Comparison of ENCODE assay signal across 26 mouse cellular contexts in genomic region chr3:38443875-38444274, GRCm38 (mm10). TPM values are rescaled to one million over a fixed set of nuclear protein-coding genes. Genes with fewer than 3 reads are reported as not detected.
DNase-seq lines count a peak whose midpoint lies in the region; ATAC-seq and TF ChIP-seq lines count a peak whose summit lies in the region.
"Had no signal": no experiment of that assay in that cellular context is flagged by ENCODE, and none has a peak within 500 bp of the region (broad histone marks: within the 10 kb centered on the region; RNA-seq: fewer than 3 reads in every experiment).

No protein-coding gene starts in this region.

- ATAC-seq in forebrain, embryonic 13.5 days, result peak; percentile 57; the same call in 1 of the 2 replicates
- no peak for ATAC-seq in forebrain, embryonic 11.5 days (replicated peaks; ENCODE audit: low FRiP score)
- 0 out of 2 replicates have a peak, but pooled peaks have one; percentile 54 for ATAC-seq in hindbrain, embryonic 15.5 days (ENCODE audit: low FRiP score, low read depth)
- ATAC-seq in hindbrain, embryonic 14.5 days (ENCODE audit: low FRiP score), result no peak
- ATAC-seq in midbrain, postnatal 0 days (ENCODE audit: low FRiP score), result no peak
- ATAC-seq: intestine, embryonic 16.5 days; liver, embryonic 12.5 days; liver, postnatal 0 days had no signal

- no peak overlapping the region for H3K9ac ChIP-seq in forebrain, embryonic 13.5 days
- H3K9ac ChIP-seq in forebrain, embryonic 11.5 days (ENCODE audit: low read length), result no peak overlapping the region
- H3K9ac ChIP-seq in hindbrain, embryonic 15.5 days, result no peak overlapping the region
- H3K9ac ChIP-seq in hindbrain, embryonic 14.5 days, result no peak overlapping the region
- no peak overlapping the region for H3K9ac ChIP-seq in midbrain, postnatal 0 days (replicated peaks; ENCODE audit: low read length, poor library complexity, severe bottlenecking)
- H3K9ac ChIP-seq: embryonic facial prominence, embryonic 13.5 days; heart, embryonic 12.5 days; liver, embryonic 12.5 days; liver, postnatal 0 days; midbrain, embryonic 12.5 days; neural tube, embryonic 13.5 days had no signal

- no peaks in the 10 kb centered on the region for H3K9me3 ChIP-seq in forebrain, embryonic 13.5 days (replicated peaks)
- H3K9me3 ChIP-seq in forebrain, embryonic 11.5 days (ENCODE audit: control insufficient read depth, low read length), result no peaks in the 10 kb centered on the region
- no peaks in the 10 kb centered on the region for H3K9me3 ChIP-seq in hindbrain, embryonic 15.5 days
- no peaks in the 10 kb centered on the region for H3K9me3 ChIP-seq in hindbrain, embryonic 14.5 days (ENCODE audit: control insufficient read depth, low read length)
- H3K9me3 ChIP-seq in midbrain, postnatal 0 days (ENCODE audit: low read length), result no peaks in the 10 kb centered on the region
- H3K9me3 ChIP-seq in midbrain, embryonic 10.5 days (replicated peaks), result no peaks in the 10 kb centered on the region
- H3K9me3 ChIP-seq: embryonic facial prominence, embryonic 13.5 days; heart, embryonic 12.5 days; liver, embryonic 12.5 days; midbrain, embryonic 12.5 days; neural tube, embryonic 13.5 days had no signal

- H3K4me3 ChIP-seq in forebrain, embryonic 13.5 days, result no peak overlapping the region
- H3K4me3 ChIP-seq in forebrain, embryonic 11.5 days (ENCODE audit: low read depth, low read length), result no peak overlapping the region
- H3K4me3 ChIP-seq in hindbrain, embryonic 15.5 days, result no peak overlapping the region
- H3K4me3 ChIP-seq in hindbrain, embryonic 14.5 days (replicated peaks; ENCODE audit: low read length), result no peak overlapping the region
- H3K4me3 ChIP-seq in midbrain, postnatal 0 days (ENCODE audit: low read depth, low read length), result no peak overlapping the region
- no peak overlapping the region for H3K4me3 ChIP-seq in midbrain, embryonic 10.5 days
- H3K4me3 ChIP-seq: embryonic facial prominence, embryonic 13.5 days; gastrocnemius, adult 2 months; heart, adult 2 months; heart, embryonic 12.5 days; liver, embryonic 12.5 days; midbrain, embryonic 12.5 days; neural tube, embryonic 13.5 days had no signal

- WGBS in forebrain, embryonic 13.5 days, result 70% methylated on average over 4 of the region's 4 CpGs
- 71% methylated on average over 4 of the region's 4 CpGs for WGBS in forebrain, embryonic 11.5 days
- WGBS in hindbrain, embryonic 15.5 days, result 59% methylated on average over 4 of the region's 4 CpGs
- 60% methylated on average over 4 of the region's 4 CpGs for WGBS in hindbrain, embryonic 14.5 days
- 45% methylated on average over 4 of the region's 4 CpGs for WGBS in midbrain, postnatal 0 days
- 60% methylated on average over 4 of the region's 4 CpGs for WGBS in midbrain, embryonic 10.5 days

- no peak overlapping the region for H3K27ac ChIP-seq in forebrain, embryonic 13.5 days
- H3K27ac ChIP-seq in forebrain, embryonic 11.5 days (ENCODE audit: low read depth, low read length), result no peak overlapping the region
- no peak overlapping the region for H3K27ac ChIP-seq in hindbrain, embryonic 15.5 days (replicated peaks)
- H3K27ac ChIP-seq in hindbrain, embryonic 14.5 days, result no peak overlapping the region
- no peak overlapping the region for H3K27ac ChIP-seq in midbrain, postnatal 0 days (ENCODE audit: low read depth, low read length)
- H3K27ac ChIP-seq in midbrain, embryonic 10.5 days (replicated peaks), result no peak overlapping the region
- H3K27ac ChIP-seq: embryonic facial prominence, embryonic 13.5 days; gastrocnemius, adult 2 months; heart, adult 2 months; kidney, postnatal 0 days; liver, embryonic 12.5 days; midbrain, embryonic 12.5 days; neural tube, embryonic 13.5 days had no signal

- no peaks in the 10 kb centered on the region for H3K27me3 ChIP-seq in forebrain, embryonic 13.5 days
- H3K27me3 ChIP-seq in forebrain, embryonic 11.5 days (ENCODE audit: control insufficient read depth, insufficient read depth, low read length), result no peaks in the 10 kb centered on the region
- 0 out of 2 replicates have a peak, but pooled peaks cover 3% of the 10 kb centered on the region for H3K27me3 ChIP-seq in hindbrain, embryonic 15.5 days
- no peaks in the 10 kb centered on the region for H3K27me3 ChIP-seq in hindbrain, embryonic 14.5 days (ENCODE audit: control insufficient read depth, insufficient read depth, low read length)
- H3K27me3 ChIP-seq in midbrain, postnatal 0 days (ENCODE audit: insufficient read depth, low read length), result no peaks in the 10 kb centered on the region
- H3K27me3 ChIP-seq in midbrain, embryonic 10.5 days (ENCODE audit: low read depth, poor library complexity, severe bottlenecking), result no peaks in the 10 kb centered on the region
- H3K27me3 ChIP-seq: embryonic facial prominence, embryonic 13.5 days; heart, embryonic 12.5 days; liver, embryonic 12.5 days; midbrain, embryonic 12.5 days; neural tube, embryonic 13.5 days had no signal

- TF ChIP-seq CTCF in midbrain, postnatal 0 days (IDR thresholded peaks at IDR 0.05), result no peak

- H3K4me2 ChIP-seq in forebrain, embryonic 13.5 days, result no peak overlapping the region
- H3K4me2 ChIP-seq in forebrain, embryonic 11.5 days (ENCODE audit: low read depth, low read length, severe bottlenecking), result no peak overlapping the region
- H3K4me2 ChIP-seq in hindbrain, embryonic 15.5 days, result no peak overlapping the region
- H3K4me2 ChIP-seq in hindbrain, embryonic 14.5 days (replicated peaks), result no peak overlapping the region
- no peak overlapping the region for H3K4me2 ChIP-seq in midbrain, postnatal 0 days (ENCODE audit: low read depth, low read length, poor library complexity, severe bottlenecking)
- H3K4me2 ChIP-seq: embryonic facial prominence, embryonic 13.5 days; heart, embryonic 12.5 days; liver, embryonic 12.5 days; midbrain, embryonic 12.5 days; neural tube, embryonic 13.5 days had no signal

- no peak for DNase-seq in forebrain, embryonic 11.5 days (ENCODE audit: low spot score)
- no peak for DNase-seq in hindbrain, embryonic 14.5 days (ENCODE audit: low spot score)
- peak; percentile 22 for DNase-seq in midbrain, postnatal 0 days (ENCODE audit: low spot score)
- no peak for DNase-seq in midbrain, embryonic 10.5 days (ENCODE audit: low spot score)
- DNase-seq in right cerebral cortex, postnatal 25 days, result no peak
- DNase-seq: adrenal gland, postnatal 25 days; B cell, adult 2 months; embryo, embryonic 11 days; gastrocnemius, adult 2 months; gastrocnemius, postnatal 36 days; heart, adult 2 months; kidney, adult 8-10 months; kidney, postnatal 4 days; liver, postnatal 0 days; lung, postnatal 36 days; thymus, adult 2 months; thymus, postnatal 4 days had no signal

- no peaks in the 10 kb centered on the region for H3K4me1 ChIP-seq in forebrain, embryonic 13.5 days
- no peaks in the 10 kb centered on the region for H3K4me1 ChIP-seq in forebrain, embryonic 11.5 days (replicated peaks; ENCODE audit: control insufficient read depth, insufficient read depth, low read length)
- no peaks in the 10 kb centered on the region for H3K4me1 ChIP-seq in hindbrain, embryonic 15.5 days (replicated peaks)
- H3K4me1 ChIP-seq in hindbrain, embryonic 14.5 days (replicated peaks; ENCODE audit: control insufficient read depth, insufficient read depth, low read length), result no peaks in the 10 kb centered on the region
- no peaks in the 10 kb centered on the region for H3K4me1 ChIP-seq in midbrain, postnatal 0 days (ENCODE audit: insufficient read depth, low read length)
- peaks cover 13% of the 10 kb centered on the region for H3K4me1 ChIP-seq in midbrain, embryonic 10.5 days
- H3K4me1 ChIP-seq: embryonic facial prominence, embryonic 13.5 days; heart, embryonic 12.5 days; liver, embryonic 12.5 days; midbrain, embryonic 12.5 days had no signal

- H3K36me3 ChIP-seq in forebrain, embryonic 13.5 days (ENCODE audit: poor library complexity, severe bottlenecking), result no peaks in the 10 kb centered on the region
- H3K36me3 ChIP-seq in forebrain, embryonic 11.5 days (ENCODE audit: control insufficient read depth, insufficient read depth, low read length), result no peaks in the 10 kb centered on the region
- H3K36me3 ChIP-seq in hindbrain, embryonic 15.5 days, result no peaks in the 10 kb centered on the region
- H3K36me3 ChIP-seq in hindbrain, embryonic 14.5 days (replicated peaks; ENCODE audit: control insufficient read depth, insufficient read depth), result no peaks in the 10 kb centered on the region
- H3K36me3 ChIP-seq in midbrain, postnatal 0 days (ENCODE audit: insufficient read depth, low read length), result no peaks in the 10 kb centered on the region
- 0 out of 2 replicates have a peak, but pooled peaks cover 4% of the 10 kb centered on the region for H3K36me3 ChIP-seq in midbrain, embryonic 10.5 days
- H3K36me3 ChIP-seq: embryonic facial prominence, embryonic 13.5 days; liver, embryonic 12.5 days; midbrain, embryonic 12.5 days; neural tube, embryonic 13.5 days had no signal

RNA-seq across cellular contexts. Expression of gene Ankrd50, which starts 40.8 kb away (rescaled TPM):
- polyA plus RNA-seq in forebrain, embryonic 13.5 days (2015; fragmentation: Nextera tagmentation; extraction: Ambion mirVana), result 19.9 and 21.8 TPM in 2 replicates
- polyA plus RNA-seq in forebrain, embryonic 11.5 days (2014; fragmentation: Nextera tagmentation; extraction: Ambion mirVana), result 27.0 and 30.0 TPM in 2 replicates
- polyA plus RNA-seq in hindbrain, embryonic 15.5 days (2015; fragmentation: Nextera tagmentation; extraction: Ambion mirVana), result 18.8 and 20.6 TPM in 2 replicates
- polyA plus RNA-seq in hindbrain, embryonic 14.5 days (2014; fragmentation: Nextera tagmentation; extraction: Ambion mirVana), result 27.6 and 29.3 TPM in 2 replicates
- total RNA-seq in midbrain, postnatal 0 days (2014; rRNA removed), result 72.7 and 74.1 TPM in 2 replicates
- 12.2 and 14.9 TPM in 2 replicates for polyA plus RNA-seq in midbrain, postnatal 0 days (2015; fragmentation: Nextera tagmentation; extraction: Ambion mirVana)
- 19.8 and 26.1 TPM in 2 replicates for polyA plus RNA-seq in midbrain, embryonic 10.5 days (2016; fragmentation: Nextera tagmentation; extraction: Ambion mirVana)

Comparison
In these comparisons a context has a peak if more than half of its experiments do, and no peak if none do; other contexts are left out.
1. ATAC-seq: peak in forebrain, embryonic 13.5 days (single experiment) and hindbrain, embryonic 15.5 days (single experiment); none in forebrain, embryonic 11.5 days (single experiment), hindbrain, embryonic 14.5 days (single experiment) and midbrain, postnatal 0 days (single experiment).